Mouse (Mus musculus) lung, postnatal 25 days (tissue): ENCODE data around the gene Krtap6-1.
"Not testable (repeated sequence)": the region's sequence is repeated elsewhere in the genome, so short reads cannot be mapped to it uniquely, and the experiment has no call there.

Source experiments
- DNase-seq: peaks from one replicate; pipeline ENCODE4 v3.0.0; 2022; ENCODE audit warnings: low spot score

The Krtap6-1 gene

DNA sequence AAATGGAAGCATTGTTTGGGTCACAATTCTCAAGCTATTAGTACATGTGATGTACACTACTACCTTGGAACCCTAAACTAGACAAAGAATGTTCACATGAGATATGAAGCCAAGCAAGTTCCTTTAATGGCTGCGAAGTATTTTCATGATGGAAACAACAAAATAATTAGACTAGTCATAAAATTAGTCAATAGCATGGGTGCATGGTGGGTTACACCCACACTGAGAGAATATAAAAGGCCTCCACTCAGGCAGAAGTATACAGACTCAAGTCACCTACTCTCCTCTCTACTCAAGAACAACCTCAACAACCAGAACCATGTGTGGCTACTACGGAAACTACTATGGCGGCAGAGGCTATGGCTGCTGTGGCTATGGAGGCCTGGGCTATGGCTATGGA lies at the start of gene Krtap6-1:
TSS of gene Krtap6-1 (plus strand) at position 301 of the 400 bp plus-strand sequence.
- DNase-seq = not testable (repeated sequence)

DNA sequence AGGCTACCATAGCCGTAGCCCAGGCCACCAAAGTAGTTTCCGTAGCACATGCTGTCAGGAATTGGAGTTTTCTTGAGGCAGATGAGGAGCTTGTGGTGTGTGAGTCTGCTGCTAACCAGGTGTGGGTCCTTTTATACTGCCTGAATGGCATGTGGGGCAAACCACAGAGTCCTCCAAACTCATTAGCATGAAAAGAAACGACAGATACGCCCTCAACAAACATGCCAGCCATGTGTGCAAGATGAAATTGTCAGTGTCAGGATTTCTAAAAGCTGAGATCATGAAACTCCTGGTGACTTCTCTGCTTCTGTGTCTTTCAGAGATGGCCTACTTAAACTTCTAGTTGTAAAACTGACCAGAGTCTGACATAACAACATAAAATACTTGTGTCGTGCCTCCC lies 20.8 kb upstream of the Krtap6-1 start, which contains the start of gene Krtap22-2:
TSS of gene Krtap22-2 (minus strand) at position 101 of the 400 bp plus-strand sequence.
- DNase-seq = no peak

DNA sequence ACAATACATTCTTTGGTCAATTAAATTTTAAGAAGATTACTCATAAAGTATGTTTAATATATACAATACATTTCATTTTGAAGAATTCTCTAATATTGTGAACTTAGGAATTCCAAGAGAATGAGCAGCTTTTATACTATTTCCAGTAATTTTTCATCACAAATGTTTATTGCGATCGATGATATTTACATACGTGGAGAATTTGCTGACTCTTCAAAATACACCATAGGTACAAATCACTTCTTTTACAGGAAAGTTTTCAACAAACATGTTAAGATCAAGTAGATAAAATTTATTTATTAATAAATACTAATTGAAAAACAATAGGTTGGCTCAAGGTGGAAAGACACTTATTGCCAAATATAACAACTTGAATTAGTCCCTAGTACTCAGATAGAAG lies 17.5 kb upstream of the Krtap6-1 start:
- no peak for DNase-seq

DNA sequence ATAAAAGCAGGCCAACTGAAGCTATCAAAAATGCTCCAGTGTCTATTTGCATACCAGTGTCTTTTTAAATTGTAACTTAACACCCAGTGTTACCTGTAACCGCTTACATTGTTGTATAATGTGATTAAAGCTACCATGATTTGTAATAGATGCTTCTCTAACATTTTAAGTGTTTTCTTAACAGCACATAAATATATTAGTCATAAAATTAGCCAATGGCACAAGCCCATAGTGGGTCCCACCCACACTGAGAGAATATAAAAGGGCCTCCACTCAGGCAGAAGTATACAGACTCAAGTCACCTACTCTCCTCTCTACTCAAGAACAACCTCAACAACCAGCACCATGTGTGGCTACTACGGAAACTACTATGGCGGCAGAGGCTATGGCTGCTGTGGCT lies 16.5 kb upstream of the Krtap6-1 start, which contains the start of gene Gm10229:
TSS of gene Gm10229 (plus strand) at position 301 of the 400 bp plus-strand sequence.
- not testable (repeated sequence) for DNase-seq

DNA sequence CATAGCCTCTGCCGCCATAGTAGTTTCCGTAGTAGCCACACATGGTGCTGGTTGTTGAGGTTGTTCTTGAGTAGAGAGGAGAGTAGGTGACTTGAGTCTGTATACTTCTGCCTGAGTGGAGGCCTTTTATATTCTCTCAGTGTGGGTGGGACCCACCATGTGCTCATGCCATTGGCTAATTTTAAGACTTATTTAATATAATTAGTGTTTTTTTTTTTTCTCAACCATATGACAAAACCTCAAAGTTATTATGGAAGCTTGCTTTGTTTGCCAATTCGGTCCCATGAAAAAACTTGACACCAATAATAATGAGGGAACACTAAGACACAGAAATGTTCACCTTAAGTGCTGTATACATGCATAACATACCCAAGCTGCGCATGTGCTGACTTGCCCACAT lies 9.9 kb downstream of the Krtap6-1 start, which contains the start of gene Gm10228:
TSS of gene Gm10228 (minus strand) at position 101 of the 400 bp plus-strand sequence.
- not testable (repeated sequence) for DNase-seq

DNA sequence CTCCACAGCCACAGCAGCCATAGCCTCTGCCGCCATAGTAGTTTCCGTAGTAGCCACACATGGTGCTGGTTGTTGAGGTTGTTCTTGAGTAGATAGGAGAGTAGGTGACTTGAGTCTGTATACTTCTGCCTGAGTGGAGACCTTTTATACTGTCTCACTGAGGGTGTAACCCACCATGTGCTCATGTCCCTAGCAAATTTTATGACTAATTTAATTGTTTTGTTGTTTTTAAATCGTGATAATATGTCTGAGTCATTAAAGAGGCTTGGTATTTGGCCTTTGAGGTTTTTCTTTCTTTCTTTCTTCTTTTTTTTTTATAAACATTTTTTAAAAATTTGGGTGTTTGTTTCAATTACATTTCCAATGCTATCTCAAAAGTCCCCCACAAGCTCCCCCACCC lies 16.3 kb downstream of the Krtap6-1 start, which contains the start of gene Krtap6-5:
TSS of gene Krtap6-5 (minus strand) at position 101 of the 400 bp plus-strand sequence.
- DNase-seq = no peak

DNA sequence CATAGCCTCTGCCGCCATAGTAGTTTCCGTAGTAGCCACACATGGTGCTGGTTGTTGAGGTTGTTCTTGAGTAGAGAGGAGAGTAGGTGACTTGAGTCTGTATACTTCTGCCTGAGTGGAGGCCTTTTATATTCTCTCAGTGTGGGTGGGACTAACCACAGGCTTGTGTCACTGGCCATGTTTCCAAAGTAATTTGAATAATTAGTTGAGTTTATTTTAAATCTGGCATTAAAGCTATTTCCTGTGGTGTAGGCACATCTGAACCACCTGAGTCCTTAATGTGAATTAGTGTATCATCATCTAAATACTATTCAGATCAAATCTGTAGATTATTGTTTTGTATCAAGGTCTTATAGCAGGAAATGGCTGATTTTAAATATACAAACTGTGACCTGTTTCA lies 32.4 kb downstream of the Krtap6-1 start, which contains the start of gene 1110025L11Rik:
TSS of gene 1110025L11Rik (minus strand) at position 101 of the 400 bp plus-strand sequence.
- not testable (repeated sequence) for DNase-seq

DNA sequence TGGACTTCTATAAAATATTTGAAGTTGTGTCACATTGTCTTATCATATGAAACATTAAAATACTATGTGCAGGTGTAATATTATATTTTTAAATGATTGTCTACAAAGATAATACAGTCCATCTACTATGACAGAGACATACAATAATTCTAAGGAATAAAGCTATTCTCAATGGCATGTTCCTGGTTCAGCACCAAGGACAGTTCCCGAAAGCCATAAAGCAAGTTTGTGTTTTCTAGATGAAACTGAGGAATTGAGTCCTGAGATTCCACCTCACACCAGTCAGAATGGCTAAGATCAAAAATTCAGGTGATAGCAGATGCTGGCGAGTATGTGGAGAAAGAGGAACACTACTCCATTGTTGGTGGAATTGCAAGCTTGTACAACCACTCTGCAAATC lies 39.5 kb downstream of the Krtap6-1 start:
- DNase-seq = not testable (repeated sequence)
